Mouse (Mus musculus) embryo, embryonic 11.5 days (tissue): ENCODE results near the gene Arhgef12.
A peak's percentile ranks its signal among the peaks of the same experiment; 100 is the strongest.
"Not testable (repeated sequence)": the region's sequence is repeated elsewhere in the genome, so short reads cannot be mapped to it uniquely, and the experiment has no call there.

Experiments used
- DNase-seq: peaks from one replicate; pipeline ENCODE4 v3.0.0-alpha.2; 2012; ENCODE audit warnings: low read depth, low spot score

Gene Arhgef12

DNA sequence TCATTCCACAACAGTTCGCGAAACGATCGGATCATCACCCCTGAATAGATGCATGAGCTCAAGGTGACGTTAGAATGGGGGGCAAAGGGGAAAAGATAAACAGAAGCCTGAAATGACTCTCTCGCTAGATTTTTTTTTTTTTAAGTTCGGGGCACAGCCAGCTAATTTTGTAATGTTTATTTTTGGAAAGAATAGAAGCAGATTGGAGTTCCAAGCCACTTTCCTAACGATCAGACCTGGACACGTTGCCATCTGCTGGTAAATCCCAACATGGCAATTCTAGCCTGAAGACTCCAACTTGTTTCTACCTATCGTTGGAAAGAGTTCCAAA lies at the start of gene Arhgef12:
Arhgef12 (minus strand) TSS at position 53 of the 331 bp plus-strand sequence.
- DNase-seq, result no peak

DNA sequence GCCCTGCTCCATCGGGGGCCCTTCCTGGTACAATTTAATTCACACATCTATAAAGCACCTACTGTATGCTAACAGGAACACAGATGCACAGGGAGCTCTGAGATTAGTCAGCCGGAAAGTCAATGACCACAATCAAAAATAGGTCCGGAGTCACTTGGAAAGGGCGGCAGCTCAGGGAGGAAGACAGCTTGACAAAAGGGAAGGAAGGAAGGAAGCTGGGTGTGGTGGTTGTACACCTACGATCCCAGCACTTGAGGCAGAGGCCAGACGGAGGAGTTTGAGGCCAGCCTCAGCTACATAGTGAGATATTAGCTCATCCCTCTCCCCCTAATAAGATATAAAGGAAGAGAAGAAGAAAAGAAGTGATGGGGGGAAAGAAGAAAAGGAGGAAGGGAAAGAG lies 48.9 kb upstream of the Arhgef12 start:
- DNase-seq, result no peak

DNA sequence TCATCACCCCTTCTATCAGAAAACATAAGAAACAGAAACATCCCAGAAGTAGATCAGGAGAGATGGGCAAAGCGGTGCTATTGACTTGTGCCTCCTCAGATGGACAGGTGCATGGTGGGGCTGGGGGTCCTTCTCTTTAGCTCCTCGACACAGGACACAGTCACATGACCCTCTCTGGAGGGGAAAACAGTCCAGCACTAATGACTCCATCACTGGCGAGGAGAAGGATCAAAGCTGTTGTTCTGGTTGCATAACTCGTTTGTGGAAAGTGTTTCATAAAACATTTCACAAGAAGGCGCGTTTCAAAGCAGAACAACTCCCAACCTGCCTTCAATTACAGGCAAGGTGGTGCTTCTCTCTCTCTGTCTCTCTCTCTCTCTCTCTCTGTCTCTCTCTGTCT lies 44.7 kb upstream of the Arhgef12 start:
- DNase-seq, result no peak

DNA sequence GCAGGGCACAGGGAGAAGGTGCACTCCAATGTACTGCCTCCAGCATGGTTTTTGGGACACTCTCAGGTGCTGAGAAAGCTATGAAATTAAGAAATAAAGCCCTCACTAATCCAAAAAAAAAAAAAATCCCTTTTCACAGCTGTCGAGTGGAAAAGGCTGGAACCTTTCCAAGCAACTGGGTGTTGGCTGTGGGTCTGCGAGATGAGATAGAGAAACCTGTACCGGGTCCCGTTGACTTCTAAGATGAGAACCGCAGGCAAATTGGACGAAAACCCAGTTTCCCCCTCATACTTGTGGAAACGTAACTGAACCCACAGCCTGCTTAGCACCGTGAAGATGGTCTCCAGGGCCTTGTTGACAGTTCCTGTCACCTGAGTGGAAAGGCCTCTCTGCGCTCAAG lies 43.9 kb upstream of the Arhgef12 start:
- DNase-seq, result no peak

DNA sequence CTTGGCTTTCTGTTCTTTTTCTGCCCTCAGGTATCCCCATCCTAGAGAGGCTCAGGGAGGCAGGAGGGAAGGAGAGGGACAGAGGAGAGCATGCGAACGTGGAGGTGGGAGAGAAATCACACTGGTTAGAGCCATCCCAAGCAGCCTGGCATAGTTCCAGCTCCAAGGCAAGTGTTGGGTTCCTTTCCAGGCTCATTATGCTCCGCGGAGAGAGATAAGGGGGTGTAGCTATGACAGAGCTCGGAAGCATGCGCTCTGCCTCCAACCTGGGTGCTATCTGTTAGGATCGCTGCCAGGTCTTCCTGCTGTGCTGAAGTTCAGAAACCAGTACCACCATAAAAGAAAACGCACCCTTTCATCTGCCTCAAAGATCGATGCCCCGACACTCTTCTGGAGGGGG lies 43.0 kb upstream of the Arhgef12 start:
- DNase-seq, result no peak

DNA sequence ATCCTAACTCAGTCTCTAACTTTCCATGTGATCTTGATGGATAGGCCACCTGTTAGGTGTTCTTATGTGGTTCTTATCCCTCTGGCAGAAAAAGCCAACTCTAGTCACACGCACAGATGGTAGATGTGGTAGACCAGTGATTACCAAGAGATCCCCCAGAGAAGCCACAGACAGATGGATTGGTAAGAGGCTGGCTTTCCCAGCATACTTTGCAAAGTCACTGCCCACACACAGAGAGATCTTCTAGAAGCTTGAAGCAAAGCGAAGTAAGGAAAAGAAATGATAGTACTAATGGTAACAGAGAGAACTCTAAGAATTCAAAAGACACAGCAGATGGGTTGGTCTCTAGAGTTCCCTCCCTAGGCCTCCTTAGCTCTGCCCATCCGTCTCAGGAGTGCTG lies 42.5 kb upstream of the Arhgef12 start:
- DNase-seq, result no peak

DNA sequence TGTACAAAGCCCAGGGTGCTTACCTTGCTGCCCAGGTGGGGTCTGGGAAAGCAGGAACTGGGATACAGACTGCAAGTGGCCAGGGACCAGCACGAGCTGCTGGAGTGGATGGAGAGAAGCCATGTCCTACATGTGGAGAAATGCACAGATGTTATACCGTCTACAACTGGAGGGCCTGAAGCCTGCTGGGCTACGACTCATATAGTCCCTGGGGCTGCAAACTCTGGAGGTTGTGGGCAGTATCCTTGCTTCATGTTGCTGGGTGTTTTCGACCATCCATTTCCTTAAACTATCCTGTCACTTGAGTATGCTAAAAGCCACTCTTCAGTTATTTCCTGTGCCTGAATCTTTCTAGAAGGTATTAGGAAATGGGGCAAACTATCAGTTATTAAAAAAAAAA lies 38.2 kb upstream of the Arhgef12 start:
- DNase-seq, result no peak

DNA sequence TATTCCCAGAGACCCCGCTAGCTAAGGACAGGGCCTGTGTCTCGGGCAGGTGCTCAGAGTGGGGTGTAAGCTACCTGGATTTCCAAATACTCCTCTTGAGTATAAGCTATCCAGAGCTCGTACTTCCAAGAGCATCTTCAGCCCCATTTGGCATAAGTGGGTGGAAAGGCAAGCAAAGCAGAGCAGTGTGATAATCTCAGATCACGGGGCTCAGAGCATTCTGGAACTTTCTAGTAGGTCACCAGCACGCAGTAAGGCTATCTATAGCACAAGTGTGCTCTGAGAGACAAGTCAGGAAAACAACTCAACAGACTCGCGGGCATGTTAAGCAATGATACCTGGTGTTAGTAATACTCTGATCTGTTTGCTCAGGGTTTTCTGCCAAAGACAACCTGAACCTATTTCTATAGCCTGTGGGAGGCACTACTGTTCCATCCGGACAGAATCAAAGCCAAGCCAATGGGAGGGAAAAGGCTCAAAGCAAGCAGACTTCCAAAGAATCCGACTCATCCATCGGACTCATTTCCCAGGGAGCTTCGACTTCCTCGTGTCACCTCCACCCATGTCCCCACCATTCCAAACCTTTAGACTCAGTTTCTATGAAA lies 37.3 kb upstream of the Arhgef12 start:
- DNase-seq, result no peak

DNA sequence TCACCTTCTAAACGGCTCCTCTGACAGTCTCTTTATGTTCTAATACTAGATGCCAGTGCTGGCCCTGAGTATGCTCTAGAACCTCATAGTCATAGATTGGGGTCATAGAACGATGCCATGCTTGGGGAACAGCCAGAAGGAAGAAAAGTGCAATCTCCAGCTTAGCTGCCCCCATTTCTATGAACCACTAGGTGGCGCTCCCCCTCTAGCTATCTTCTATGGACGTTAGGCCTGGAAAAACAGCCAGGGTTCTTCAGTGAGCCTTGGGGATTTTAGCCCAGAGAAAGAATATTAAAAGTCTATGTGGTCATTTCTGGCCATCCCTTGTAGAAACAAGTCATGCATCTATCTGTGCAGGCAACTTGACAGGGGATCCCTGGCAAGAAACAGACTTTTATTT lies 34.8 kb upstream of the Arhgef12 start:
- peak; percentile 56 for DNase-seq

DNA sequence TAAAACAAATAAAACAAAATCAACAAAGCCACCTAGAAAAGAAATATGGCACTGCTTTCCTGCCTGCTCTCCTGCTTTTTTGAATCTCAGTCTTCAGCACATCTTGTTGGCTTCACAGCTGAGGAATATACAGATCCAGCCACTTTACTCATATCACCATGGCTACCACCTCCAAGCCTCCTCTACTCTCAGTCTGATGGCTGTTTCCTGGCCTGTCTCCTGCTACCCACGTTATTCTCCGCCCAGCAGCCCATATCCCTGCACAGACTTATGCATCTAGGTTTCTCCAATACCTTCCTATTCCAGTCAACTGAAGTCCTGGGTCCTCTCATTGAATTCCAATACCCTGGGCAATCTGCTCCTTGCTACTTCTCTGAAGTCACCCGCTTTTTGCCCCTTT lies 26.5 kb upstream of the Arhgef12 start:
- DNase-seq, result no peak

DNA sequence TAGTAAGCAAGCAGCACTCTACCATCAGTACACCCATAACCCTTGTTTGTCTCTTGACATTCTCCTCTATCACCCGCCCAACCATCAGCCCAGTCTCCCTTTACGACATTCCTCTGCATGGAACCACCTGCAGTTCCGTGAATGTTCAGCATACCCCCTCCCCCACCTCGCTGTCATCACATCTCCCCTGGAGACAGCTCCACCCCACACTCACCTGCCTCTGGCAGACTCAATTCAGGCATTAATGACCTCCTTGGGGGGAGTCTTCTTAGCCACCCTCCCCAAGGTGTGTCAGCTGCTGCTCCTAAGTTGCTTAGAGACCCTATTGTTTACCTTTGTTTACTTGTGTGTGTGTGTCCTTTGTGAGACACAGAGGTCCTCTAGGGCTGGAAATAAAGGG lies 25.3 kb upstream of the Arhgef12 start:
- no peak for DNase-seq

DNA sequence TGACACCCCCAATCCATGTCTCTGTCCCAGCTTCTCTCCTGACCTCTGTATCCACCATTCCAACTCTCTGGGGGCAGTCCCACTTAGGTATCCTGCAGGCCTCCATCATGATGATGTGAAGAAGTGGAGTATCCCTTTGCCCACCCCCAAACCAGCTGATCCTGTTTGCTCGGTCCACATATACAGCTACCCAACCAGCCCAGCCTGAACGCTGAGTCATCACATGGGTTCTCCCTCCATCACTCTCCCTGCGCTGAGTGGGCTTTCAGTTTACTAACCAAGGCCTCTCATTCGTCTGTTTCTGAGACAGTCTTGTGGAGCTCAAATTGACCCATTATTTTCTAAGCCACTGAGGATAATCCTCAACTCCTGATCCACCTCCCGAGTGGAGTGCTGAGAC lies 24.9 kb upstream of the Arhgef12 start:
- no peak for DNase-seq

DNA sequence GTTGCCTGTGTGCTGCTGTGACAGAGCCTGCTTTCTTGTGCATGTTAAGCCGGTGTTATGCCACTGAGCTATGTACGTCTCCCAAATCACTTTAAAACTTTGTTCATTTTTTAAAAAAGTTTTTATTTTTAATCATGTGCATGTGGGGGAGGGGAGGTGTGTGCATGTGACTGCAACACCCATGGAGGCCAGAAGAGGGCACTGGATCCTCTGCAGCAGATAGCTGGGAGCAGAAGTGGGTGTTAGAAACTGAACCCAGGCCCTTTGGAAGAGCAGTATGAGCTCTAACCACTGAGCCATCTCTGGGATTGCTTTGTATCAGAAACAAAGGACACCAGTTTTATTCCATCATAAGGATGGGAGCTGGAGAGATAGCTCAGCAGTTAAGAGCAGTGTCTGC lies 23.6 kb upstream of the Arhgef12 start:
- no peak for DNase-seq

DNA sequence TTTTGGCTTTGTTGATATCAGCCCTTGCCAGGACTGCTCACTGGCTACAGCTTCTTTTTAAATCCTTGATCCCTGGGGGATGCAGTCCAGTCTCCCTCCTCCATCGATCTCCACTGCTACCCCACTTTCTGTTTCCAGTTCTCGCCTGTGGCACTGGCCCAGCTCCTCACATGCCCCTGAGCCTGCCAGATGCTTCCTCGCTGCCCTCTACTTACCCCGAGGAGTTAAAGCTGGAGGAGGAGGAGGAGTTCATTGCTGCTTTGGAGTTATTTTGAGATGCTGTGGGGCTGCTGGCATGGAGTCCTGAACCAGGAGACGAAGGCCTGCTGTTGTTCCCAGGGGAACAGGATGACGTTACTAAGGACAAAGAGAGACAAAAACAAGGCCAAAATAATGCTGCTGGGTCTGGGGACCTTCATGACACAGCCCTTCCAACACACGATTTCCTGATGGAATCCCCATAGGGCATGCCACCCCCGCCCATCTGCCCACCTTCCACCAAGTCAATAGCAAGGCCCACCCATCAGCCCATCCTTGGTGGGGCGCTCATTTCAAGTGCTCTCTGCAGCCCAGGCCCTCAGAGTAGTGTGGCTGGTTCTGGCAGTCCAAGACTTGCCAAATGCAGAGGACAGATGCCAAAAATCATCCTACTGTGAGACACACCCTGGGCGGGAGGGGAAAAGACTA lies 20.2 kb upstream of the Arhgef12 start:
- DNase-seq, result no peak

DNA sequence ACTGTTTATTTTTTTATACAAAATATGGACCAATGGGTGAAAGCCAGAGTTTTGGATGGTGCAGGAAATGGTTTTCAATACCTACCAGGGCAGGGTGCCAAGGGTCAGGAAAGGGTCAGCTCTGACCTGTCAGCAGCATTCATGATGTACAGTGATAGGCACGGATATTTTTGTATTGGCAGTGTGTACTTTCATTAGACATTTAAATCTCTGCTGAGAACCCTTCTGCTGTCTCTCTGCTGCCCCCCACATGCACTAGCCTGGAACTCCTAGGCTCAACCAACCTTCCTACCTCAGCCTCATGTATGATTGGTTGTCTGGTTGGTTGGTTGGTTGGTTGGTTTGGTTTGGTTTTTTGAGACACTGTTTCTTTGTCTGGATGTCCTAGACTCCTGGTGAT lies 15.3 kb upstream of the Arhgef12 start:
- DNase-seq, result no peak

DNA sequence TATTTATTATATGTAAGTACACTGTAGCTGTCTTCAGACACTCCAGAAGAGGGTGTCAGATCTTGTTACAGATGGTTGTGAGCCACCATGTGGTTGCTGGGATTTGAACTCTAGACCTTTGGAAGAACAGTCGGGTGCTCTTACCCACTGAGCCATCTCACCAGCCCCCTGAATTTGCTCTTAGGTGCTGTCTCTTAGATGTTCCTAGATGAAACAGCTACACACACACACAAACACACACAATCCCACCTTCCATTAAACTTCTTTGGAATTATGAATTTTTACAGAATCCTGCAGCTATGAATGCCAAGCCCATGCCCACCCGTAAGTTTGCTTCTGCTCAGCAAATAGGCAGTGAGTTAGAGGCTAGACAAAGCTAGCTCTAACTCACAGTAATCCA lies 14.9 kb upstream of the Arhgef12 start:
- DNase-seq, result not testable (repeated sequence)

DNA sequence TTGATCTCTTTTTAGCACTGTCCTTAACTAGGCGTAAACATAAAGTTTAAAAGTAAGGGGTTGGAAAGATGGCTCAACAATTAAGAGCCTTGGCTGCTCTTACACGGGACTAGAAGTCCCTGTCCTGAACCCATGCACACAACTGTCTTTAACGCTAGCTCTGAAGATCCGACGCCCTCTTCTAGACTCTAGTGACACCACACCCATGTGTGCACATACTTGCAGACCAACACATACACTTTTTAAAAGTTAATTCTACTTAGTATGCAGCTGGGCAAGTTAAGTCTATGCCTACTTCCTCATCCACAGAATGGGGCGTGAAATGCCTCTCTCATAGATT lies 9.9 kb upstream of the Arhgef12 start:
- DNase-seq, result no peak

DNA sequence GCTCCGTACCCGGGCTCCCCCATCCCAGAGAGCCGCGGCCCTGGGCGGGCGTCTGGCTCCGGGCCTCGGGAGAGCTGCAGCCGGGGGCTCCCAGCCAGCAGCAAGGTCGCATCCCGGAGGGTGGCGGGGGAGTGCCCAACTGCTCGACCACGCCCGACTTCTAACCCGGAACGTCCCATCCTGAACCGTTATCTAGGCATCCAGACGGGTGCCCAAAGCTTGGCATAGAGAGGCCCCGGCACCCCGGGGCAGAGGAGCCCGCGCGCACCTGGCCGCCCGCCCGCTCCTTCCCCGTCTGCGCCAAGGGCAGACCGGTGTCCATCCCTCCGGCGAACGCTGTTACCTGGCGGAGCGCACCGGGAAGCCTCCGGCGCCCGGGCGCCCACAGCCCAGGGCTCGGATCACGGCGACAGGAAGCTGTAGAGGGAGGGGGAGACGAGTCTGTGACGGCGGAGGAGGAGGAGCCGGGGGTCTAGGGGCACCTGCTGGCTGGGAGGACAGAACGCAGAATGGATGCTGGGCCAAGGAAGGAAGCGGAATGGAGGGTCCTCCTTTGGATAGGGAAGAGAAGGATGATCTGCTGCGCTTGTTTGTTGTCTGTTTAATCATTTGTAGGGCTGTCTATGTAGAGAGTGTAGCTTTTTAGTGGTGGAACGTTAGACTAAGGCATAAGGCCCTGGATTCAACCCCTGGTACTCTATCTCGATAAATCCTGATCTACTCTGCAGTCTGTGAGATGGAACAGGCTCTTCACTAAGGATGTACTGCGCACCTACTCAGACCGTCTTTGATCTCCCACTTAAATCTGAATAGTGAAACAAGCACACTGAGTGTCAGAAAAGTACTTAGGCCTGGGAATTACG lies 9.3 kb upstream of the Arhgef12 start, which contains the start of gene Tmem136:
Tmem136 (minus strand) TSS at position 437 of the 863 bp plus-strand sequence.
- DNase-seq, result no peak

DNA sequence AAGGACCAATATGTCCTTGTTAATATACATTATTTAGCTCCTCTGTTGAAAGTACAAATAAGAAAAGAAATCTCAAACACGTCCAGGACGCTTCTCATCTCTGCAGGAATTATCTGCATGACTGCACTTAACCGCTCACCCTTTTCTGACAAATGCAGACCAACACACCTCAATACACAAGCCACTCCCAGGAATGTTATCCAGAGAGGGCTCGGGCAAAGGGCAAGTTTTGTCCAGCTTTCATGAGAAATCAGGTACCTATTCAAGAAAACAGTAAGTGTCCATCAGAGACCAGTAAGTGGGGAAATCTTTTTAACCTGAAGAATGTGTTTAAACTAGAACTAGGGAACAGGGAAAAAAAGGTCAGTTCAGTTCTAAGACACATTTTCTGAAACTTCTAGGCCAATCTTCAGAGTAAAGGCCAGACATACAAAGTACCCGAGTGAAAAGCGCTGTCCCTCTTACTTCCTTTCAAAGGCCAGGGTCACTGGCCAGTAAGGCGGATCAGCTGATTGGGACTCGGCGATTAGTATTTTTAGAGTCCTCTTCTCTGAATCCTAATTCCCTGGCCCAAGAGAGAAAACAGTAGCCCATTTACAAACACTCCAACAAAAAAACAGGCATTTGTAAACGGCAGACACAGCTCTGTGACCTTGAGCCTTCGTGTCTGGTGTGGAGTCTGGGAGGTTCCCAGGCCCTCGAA lies 8.5 kb upstream of the Arhgef12 start:
- DNase-seq, result no peak

DNA sequence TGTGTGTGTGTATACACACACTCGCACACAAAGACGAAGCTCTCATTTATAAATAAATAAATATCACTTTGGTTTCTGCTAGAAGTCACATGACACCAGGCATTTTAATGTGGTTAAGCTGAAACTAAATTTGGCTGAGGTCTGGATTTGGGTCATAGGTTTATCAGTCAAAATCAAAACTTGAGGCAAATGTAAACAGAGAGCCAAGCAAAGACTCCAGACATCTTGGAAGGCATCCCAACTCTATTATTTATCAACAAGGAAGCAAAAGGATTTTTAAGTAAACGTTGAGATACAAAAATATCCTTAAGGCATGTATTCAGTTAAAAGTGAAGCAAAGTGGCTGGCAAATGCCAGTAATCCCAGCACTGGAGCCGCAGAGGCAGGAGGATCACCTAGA lies 7.8 kb upstream of the Arhgef12 start:
- no peak for DNase-seq

DNA sequence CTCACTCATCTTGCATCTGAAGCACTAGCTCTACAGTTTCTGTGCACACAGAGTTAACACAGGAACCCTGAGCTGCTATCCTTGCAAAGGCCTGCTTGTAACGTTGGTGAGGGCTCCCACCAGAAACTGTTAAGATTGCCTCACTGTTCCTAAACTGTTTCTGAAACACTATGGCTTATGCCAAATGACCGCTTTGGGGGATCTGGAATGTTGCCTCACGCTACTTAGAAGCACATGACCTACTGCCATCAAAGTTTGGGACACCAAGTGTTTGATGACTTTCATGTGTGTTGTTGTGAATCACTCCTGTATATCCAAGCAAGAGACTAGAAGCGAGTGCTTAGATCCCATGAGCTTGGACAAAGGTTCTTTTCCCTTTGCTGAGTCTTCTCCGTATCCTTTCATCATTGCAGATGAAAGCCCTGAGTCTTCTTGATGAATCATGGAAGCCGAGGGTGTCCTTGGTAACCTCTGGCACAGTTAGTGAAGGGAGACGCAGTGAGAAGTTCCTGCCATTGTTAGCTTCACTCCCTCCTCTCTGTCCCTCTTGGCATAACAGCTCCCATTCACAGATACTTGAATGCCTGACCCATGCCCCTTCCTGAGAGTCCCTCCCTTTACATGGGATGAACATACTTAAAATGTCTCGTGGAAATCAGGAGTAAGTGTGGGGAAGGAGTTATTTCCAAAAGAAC lies 3.4 kb upstream of the Arhgef12 start:
- DNase-seq, result no peak

DNA sequence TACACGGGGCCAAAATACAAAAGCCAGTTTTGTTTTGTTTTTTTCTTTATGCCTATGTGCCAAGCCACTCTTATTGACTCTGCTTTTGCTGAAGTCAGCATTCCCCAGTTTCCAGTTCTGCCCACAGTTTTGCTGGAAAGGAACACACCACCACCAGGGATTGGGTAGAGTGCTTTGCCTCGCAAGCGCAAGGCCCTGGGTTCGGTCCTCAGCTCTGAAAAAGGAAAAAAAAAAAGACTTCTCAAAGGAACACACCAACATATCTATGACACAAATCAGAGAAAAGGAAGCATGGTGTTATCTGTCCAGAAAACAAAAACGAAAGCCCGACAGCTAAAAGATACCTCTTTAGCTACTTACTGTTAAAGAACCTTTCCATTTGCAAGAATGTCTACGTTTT lies 2.1 kb upstream of the Arhgef12 start:
- DNase-seq, result no peak
